Mouse (Mus musculus) ES-Bruce4 (cell line): Measurements from ENCODE around the gene Stoml2. TPM values are rescaled to one million over a fixed set of nuclear protein-coding genes. Genes with fewer than 3 reads are reported as not detected.
"Not testable (repeated sequence)": the region's sequence is repeated elsewhere in the genome, so short reads cannot be mapped to it uniquely, and the experiment has no call there.

Experiments
- H3K27ac ChIP-seq: 2 replicates; pipeline ENCODE4 v1.5.1; 2012; ENCODE audit warnings: low read length, inconsistent platforms; ENCODE audit not compliant: insufficient read depth
- H3K27me3 ChIP-seq: 2 replicates; pipeline ENCODE4 v1.6.1; 2012; ENCODE audit warnings: mild to moderate bottlenecking, low read length, inconsistent platforms; ENCODE audit not compliant: control insufficient read depth, poor library complexity, insufficient read depth, severe bottlenecking
- H3K36me3 ChIP-seq: 2 replicates; pipeline ENCODE4 v1.6.1; 2012; ENCODE audit warnings: inconsistent platforms, mild to moderate bottlenecking, low read length, moderate library complexity; ENCODE audit not compliant: control insufficient read depth, poor library complexity, insufficient read depth, severe bottlenecking
- H3K4me1 ChIP-seq: one replicate; pipeline ENCODE4 v1.8.1; 2011; ENCODE audit warnings: low read length; ENCODE audit not compliant: control insufficient read depth, insufficient read depth
- H3K4me3 ChIP-seq: 2 replicates; pipeline ENCODE4 v1.5.1; 2011; ENCODE audit warnings: low read depth, mild to moderate bottlenecking, low read length
- H3K9ac ChIP-seq: 2 replicates; pipeline ENCODE4 v1.6.1; 2012; ENCODE audit warnings: low read depth, mild to moderate bottlenecking, inconsistent platforms; ENCODE audit not compliant: poor library complexity, severe bottlenecking
- H3K9me3 ChIP-seq: replicated peaks from 2 replicates; pipeline ENCODE4 v1.6.1; 2012; ENCODE audit warnings: mild to moderate bottlenecking, low read length, inconsistent platforms; ENCODE audit not compliant: control insufficient read depth, poor library complexity, insufficient read depth, severe bottlenecking
- CTCF ChIP-seq: IDR thresholded peaks from one replicate; pipeline ENCODE4 v1.8.1; 2011; ENCODE audit warnings: low read depth, low read length
- EP300 ChIP-seq: IDR thresholded peaks from 2 replicates; pipeline ENCODE4 v1.6.1; 2011; ENCODE audit warnings: low read depth, low read length; ENCODE audit not compliant: insufficient read depth
- POLR2A ChIP-seq: IDR thresholded peaks from one replicate; pipeline ENCODE4 v1.8.1; 2011; ENCODE audit warnings: low read length; ENCODE audit not compliant: insufficient read depth
- polyA plus RNA-seq: library from polyadenylated mRNA; stranded (reverse); fragments of >200 nt; gene quantifications from 2 replicates; pipeline ENCODE4 v1.2.4, GENCODE M21; 2011; ENCODE audit warnings: low read depth; ENCODE audit not compliant: missing spikeins, insufficient read depth, insufficient read length

Gene Stoml2
- polyA plus RNA-seq, 1 experiment: 187 TPM

- Histone ChIP-seq H3K36me3 (peaks cover 92% of the 10 kb centered on the region), H3K27me3 (no peaks in the 10 kb centered on the region), H3K9me3 (no peaks in the 10 kb centered on the region), H3K4me1 (no peaks in the 10 kb centered on the region), H3K4me3 (no peak overlapping the region), H3K9ac (no peak overlapping the region), H3K27ac (no peak overlapping the region)
- no peak for TF ChIP-seq EP300
- TF ChIP-seq POLR2A: no peak
- no peak for TF ChIP-seq CTCF
These were observed 43.2 kb downstream of the Stoml2 start for GRCm38 (mm10) chr4:42988296-42988695.

GRCm38 (mm10) chr4:42980467-42980866, 51.0 kb downstream of the Stoml2 start:
- H3K27ac ChIP-seq, H3K4me3 ChIP-seq, H3K27me3 ChIP-seq, H3K4me1 ChIP-seq, H3K9me3 ChIP-seq, H3K9ac ChIP-seq: not testable (repeated sequence)
- peaks cover 57% of the 10 kb centered on the region for H3K36me3 ChIP-seq

GRCm38 (mm10) chr4:42978062-42978461, 53.4 kb downstream of the Stoml2 start:
- peaks cover 33% of the 10 kb centered on the region for H3K36me3 ChIP-seq
- no peak overlapping the region for H3K9ac ChIP-seq

More at GRCm38 (mm10) chr4:42978062-42978461, 53.4 kb downstream of the Stoml2 start:
- H3K4me1 ChIP-seq: no peaks in the 10 kb centered on the region
- no peaks in the 10 kb centered on the region for H3K27me3 ChIP-seq
- no peak for TF ChIP-seq POLR2A
- no peak for TF ChIP-seq CTCF
- TF ChIP-seq EP300: no peak
- H3K9me3 ChIP-seq: no peaks in the 10 kb centered on the region
- no peak overlapping the region for H3K4me3 ChIP-seq
- H3K27ac ChIP-seq: no peak overlapping the region

Other genes starting within 250 kb of the Stoml2 start
- gene Fam205a1, start 177.8 kb downstream of the Stoml2 start, polyA plus RNA-seq: not detected in 2 replicates
- gene Gm12394, start 174.9 kb downstream of the Stoml2 start, polyA plus RNA-seq: not detected in 2 replicates
- not detected in 2 replicates for gene Fam205c, start 157.5 kb downstream of the Stoml2 start, polyA plus RNA-seq
- 0.10 TPM in 1 of 2 replicates, not detected in the other for gene Phf24, start 115.0 kb downstream of the Stoml2 start, polyA plus RNA-seq
- 27.2 and 28.9 TPM in 2 replicates for gene Dnajb5, start 81.9 kb downstream of the Stoml2 start, polyA plus RNA-seq
- gene 1700022I11Rik, start 62.1 kb downstream of the Stoml2 start, polyA plus RNA-seq: not detected in 2 replicates
- 384 and 390 TPM in 2 replicates for gene Vcp, start 31.2 kb downstream of the Stoml2 start, polyA plus RNA-seq
- 12.8 and 13.8 TPM in 2 replicates for gene Fancg, start 21.2 kb downstream of the Stoml2 start, polyA plus RNA-seq
- 22.3 and 25.5 TPM in 2 replicates for gene Pigo, start 5.9 kb downstream of the Stoml2 start, polyA plus RNA-seq
- 11.0 and 13.2 TPM in 2 replicates for gene Fam214b, start 14.5 kb upstream of the Stoml2 start, polyA plus RNA-seq
- 19.9 and 23.1 TPM in 2 replicates for gene Unc13b, start 27.2 kb upstream of the Stoml2 start, polyA plus RNA-seq
- 0.21 and 1.4 TPM in 2 replicates for gene Atp8b5, start 235.4 kb upstream of the Stoml2 start, polyA plus RNA-seq